Mouse (Mus musculus): ENCODE data around the gene Coro1b. TPM values are rescaled to one million over a fixed set of nuclear protein-coding genes. Genes with fewer than 3 reads are reported as not detected.

The Coro1b gene
- polyA plus RNA-seq (2012; ENCODE audit: insufficient read depth, insufficient read length, low replicate concordance, missing spikeins), result not detected in 2 replicates

DNA sequence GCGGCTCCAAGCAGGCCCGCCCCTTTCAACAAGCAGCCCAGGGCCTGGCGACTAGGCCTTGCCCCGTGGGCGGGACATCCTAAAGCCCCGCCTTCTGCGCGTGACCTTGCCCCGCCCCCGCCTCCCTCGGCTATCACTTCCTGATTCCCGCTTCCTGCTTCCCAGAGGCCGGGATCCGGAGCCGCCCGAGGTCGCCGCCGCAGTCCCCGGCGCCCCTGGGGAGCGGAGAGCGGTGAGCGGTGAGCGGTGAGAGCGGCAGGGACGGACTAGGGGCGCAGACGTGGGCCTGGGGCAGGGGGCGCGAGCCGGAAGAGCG, at the start of gene Coro1b:
Coro1b (plus strand) TSS at position 129 of the 316 bp plus-strand sequence.
- Histone ChIP-seq H3K27ac (ENCODE audit: insufficient read depth, low read depth, low read length) (peak within 1 kb of the TSS; percentile 54), H3K4me1 (ENCODE audit: control insufficient read depth, insufficient read depth, low read length) (peaks cover 32% of the 10 kb centered on the region), H3K4me3 (ENCODE audit: insufficient read depth, low read depth, low read length) (peak within 1 kb of the TSS; percentile 66)
- no peak for TF ChIP-seq CTCF (IDR thresholded peaks at IDR 0.05; ENCODE audit: insufficient read depth, low read depth, low read length)
- TF ChIP-seq POLR2A (IDR thresholded peaks at IDR 0.05; ENCODE audit: insufficient read depth, low read depth, low read length), result peak; percentile 80
- under 1% methylated on average over 32 of the region's 33 CpGs for WGBS

GRCm38 (mm10) chr19:4099056-4099455, 49.4 kb upstream of the Coro1b start:
- H3K27ac ChIP-seq (ENCODE audit: insufficient read depth, low read depth, low read length), result no peak overlapping the region
- H3K4me1 ChIP-seq (ENCODE audit: control insufficient read depth, insufficient read depth, low read length), result peaks cover 47% of the 10 kb centered on the region
- H3K4me3 ChIP-seq (ENCODE audit: insufficient read depth, low read depth, low read length), result no peak overlapping the region
- WGBS, result 10% methylated on average over 9 of the region's 9 CpGs
- TF ChIP-seq POLR2A (IDR thresholded peaks at IDR 0.05; ENCODE audit: insufficient read depth, low read depth, low read length), result no peak
- peak; percentile 86 for TF ChIP-seq CTCF (IDR thresholded peaks at IDR 0.05; ENCODE audit: insufficient read depth, low read depth, low read length)

DNA sequence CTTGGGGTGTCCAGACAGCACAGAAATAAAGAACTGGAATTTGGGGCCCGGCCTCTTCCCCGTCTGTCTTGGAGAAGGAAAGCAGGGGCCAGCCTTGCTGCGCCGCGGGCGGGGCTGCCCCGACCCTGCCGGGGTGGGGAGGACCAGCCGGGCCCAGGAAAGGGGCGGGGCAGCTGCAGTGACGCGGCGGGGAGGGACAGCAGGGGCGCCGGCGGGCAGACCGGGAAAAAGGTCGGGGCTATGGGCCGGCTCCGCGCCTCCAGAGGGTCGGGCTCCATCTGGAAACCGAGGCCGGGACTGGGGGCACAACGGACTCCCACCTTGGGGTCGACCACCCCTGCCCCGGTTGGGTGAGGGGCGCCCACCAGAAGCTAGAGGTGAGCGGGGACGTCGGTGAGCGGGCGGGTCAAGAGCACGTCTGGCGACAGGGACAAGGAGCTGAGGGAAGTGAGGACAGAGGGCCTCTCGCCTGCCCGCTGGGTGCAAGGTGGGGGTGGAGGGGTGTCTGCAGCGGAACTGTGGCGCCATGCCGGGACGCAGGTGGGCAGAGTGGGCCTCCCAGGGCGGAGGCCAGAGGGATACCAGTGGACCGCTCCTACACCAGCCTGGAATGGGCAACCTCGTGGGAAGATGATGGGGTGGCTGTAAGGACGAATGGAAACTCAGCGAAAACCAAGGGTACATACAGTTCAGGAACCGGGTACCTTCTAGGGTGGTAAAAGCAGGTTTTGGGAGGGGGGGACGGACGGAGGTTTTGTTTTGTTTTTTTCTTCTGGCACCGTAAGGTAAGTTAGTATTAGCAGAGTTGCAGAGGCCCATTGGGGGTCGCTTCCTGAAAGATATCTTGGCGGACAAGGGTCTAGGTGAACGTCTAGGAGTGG, 48.3 kb upstream of the Coro1b start, which contains the start of gene Pitpnm1:
Pitpnm1 (plus strand) TSS at position 162 of the 881 bp plus-strand sequence.
- H3K4me1 ChIP-seq (ENCODE audit: control insufficient read depth, insufficient read depth, low read length), result peaks cover 47% of the 10 kb centered on the region
- H3K4me3 ChIP-seq (ENCODE audit: insufficient read depth, low read depth, low read length), result peak within 1 kb of the TSS; percentile 73
- TF ChIP-seq CTCF (IDR thresholded peaks at IDR 0.05; ENCODE audit: insufficient read depth, low read depth, low read length), result no peak
- TF ChIP-seq POLR2A (IDR thresholded peaks at IDR 0.05; ENCODE audit: insufficient read depth, low read depth, low read length), result no peak
- H3K27ac ChIP-seq (ENCODE audit: insufficient read depth, low read depth, low read length), result peak within 1 kb of the TSS; percentile 26; the same call in 1 of the 2 replicates
- WGBS, result 5% methylated on average over 53 of the region's 53 CpGs

GRCm38 (mm10) chr19:4100718-4101261, 47.6 kb upstream of the Coro1b start:
- peak; percentile 41 for TF ChIP-seq POLR2A (IDR thresholded peaks at IDR 0.05; ENCODE audit: insufficient read depth, low read depth, low read length)
- no peak for TF ChIP-seq CTCF (IDR thresholded peaks at IDR 0.05; ENCODE audit: insufficient read depth, low read depth, low read length)
- Histone ChIP-seq H3K27ac (ENCODE audit: insufficient read depth, low read depth, low read length) (peak overlapping the region; percentile 57; the same call in 1 of the 2 replicates), H3K4me3 (ENCODE audit: insufficient read depth, low read depth, low read length) (peak overlapping the region; percentile 73), H3K4me1 (ENCODE audit: control insufficient read depth, insufficient read depth, low read length) (peaks cover 47% of the 10 kb centered on the region)
- WGBS, result under 1% methylated on average over 52 of the region's 52 CpGs

GRCm38 (mm10) chr19:4101466-4101865, 47.0 kb upstream of the Coro1b start:
- Histone ChIP-seq H3K4me3 (ENCODE audit: insufficient read depth, low read depth, low read length) (peak overlapping the region; percentile 73), H3K4me1 (ENCODE audit: control insufficient read depth, insufficient read depth, low read length) (peaks cover 45% of the 10 kb centered on the region), H3K27ac (ENCODE audit: insufficient read depth, low read depth, low read length) (no peak overlapping the region)
- 55% methylated on average over 6 of the region's 6 CpGs for WGBS
- TF ChIP-seq POLR2A (IDR thresholded peaks at IDR 0.05; ENCODE audit: insufficient read depth, low read depth, low read length) (no peak), CTCF (IDR thresholded peaks at IDR 0.05; ENCODE audit: insufficient read depth, low read depth, low read length) (no peak)

DNA sequence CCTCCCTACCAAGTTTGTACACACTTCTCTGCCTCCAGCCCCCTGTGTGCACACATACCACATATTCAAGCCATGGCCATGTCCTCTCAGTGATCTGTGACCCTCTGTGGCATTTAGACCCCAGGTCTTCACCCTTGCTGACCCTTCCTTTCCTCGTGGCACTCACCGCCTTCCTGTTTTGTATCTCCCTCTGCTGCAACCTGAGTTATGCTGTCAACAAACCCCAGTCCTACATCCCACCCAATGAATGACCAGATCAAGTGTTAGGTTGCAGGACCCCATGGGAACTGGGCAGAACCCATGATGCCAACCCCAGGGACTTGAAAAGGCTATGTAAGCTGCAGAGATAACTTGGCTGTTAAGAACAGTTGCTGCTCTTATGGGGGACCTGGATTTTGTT, 46.4 kb upstream of the Coro1b start:
- TF ChIP-seq POLR2A (IDR thresholded peaks at IDR 0.05; ENCODE audit: insufficient read depth, low read depth, low read length) (no peak), CTCF (IDR thresholded peaks at IDR 0.05; ENCODE audit: insufficient read depth, low read depth, low read length) (no peak)
- no peak overlapping the region for H3K27ac ChIP-seq (ENCODE audit: insufficient read depth, low read depth, low read length)

GRCm38 (mm10) chr19:4102626-4103025, 45.8 kb upstream of the Coro1b start:
- TF ChIP-seq POLR2A (IDR thresholded peaks at IDR 0.05; ENCODE audit: insufficient read depth, low read depth, low read length), result no peak
- TF ChIP-seq CTCF (IDR thresholded peaks at IDR 0.05; ENCODE audit: insufficient read depth, low read depth, low read length), result no peak
- no peak overlapping the region for H3K27ac ChIP-seq (ENCODE audit: insufficient read depth, low read depth, low read length)
- 95% methylated on average over 12 of the region's 12 CpGs for WGBS
- no peak overlapping the region for H3K4me3 ChIP-seq (ENCODE audit: insufficient read depth, low read depth, low read length)
- H3K4me1 ChIP-seq (ENCODE audit: control insufficient read depth, insufficient read depth, low read length), result peaks cover 41% of the 10 kb centered on the region

More for the DNA sequence above, 46.4 kb upstream of the Coro1b start:
- Histone ChIP-seq H3K4me1 (ENCODE audit: control insufficient read depth, insufficient read depth, low read length) (peaks cover 44% of the 10 kb centered on the region), H3K4me3 (ENCODE audit: insufficient read depth, low read depth, low read length) (peak overlapping the region; percentile 73; the same call in 1 of the 2 replicates)
- 88% methylated on average over 2 of the region's 2 CpGs for WGBS

DNA sequence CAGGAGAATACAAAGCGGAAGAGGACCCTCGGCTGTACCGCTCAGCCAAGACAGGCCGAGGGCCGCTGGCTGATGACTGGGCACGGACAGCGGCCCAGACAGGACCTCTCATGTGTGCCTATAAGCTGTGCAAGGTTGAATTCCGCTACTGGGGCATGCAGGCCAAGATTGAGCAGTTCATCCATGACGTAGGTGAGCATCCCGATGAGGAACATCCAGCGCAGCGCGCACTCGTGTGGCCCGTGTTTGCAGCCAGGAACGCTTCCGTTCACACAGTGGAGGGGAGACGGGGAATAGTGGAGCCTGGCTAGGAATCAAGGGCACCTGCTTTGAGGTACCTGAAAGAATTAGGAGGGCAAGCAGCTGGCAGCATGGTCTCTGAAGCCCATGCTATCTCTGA, 45.1 kb upstream of the Coro1b start:
- Histone ChIP-seq H3K27ac (ENCODE audit: insufficient read depth, low read depth, low read length) (no peak overlapping the region), H3K4me1 (ENCODE audit: control insufficient read depth, insufficient read depth, low read length) (peaks cover 36% of the 10 kb centered on the region), H3K4me3 (ENCODE audit: insufficient read depth, low read depth, low read length) (no peak overlapping the region)
- WGBS, result 97% methylated on average over 18 of the region's 18 CpGs
- TF ChIP-seq CTCF (IDR thresholded peaks at IDR 0.05; ENCODE audit: insufficient read depth, low read depth, low read length), result no peak
- TF ChIP-seq POLR2A (IDR thresholded peaks at IDR 0.05; ENCODE audit: insufficient read depth, low read depth, low read length), result no peak

DNA sequence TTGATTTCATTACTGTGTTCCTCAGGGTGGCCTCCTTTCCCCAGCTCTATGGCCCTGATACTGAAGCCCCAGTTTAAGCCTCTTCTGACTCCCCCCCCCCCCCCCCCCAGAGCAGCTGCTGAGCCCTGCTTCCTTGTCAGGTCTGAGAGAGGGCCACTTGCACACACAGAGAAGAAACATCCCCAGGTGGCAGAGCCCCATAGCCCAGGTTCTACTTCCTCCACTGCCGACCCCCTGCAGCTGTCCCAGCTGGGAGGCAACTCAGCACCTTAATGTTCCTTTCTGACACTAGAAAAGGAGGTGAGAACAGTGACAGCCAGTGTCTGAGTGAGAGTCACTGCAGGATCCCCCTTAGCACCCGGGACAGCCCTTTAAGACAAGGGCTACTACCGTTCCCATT, 44.6 kb upstream of the Coro1b start:
- Histone ChIP-seq H3K27ac (ENCODE audit: insufficient read depth, low read depth, low read length) (no peak overlapping the region), H3K4me1 (ENCODE audit: control insufficient read depth, insufficient read depth, low read length) (peaks cover 31% of the 10 kb centered on the region), H3K4me3 (ENCODE audit: insufficient read depth, low read depth, low read length) (no peak overlapping the region)
- no peak for TF ChIP-seq POLR2A (IDR thresholded peaks at IDR 0.05; ENCODE audit: insufficient read depth, low read depth, low read length)
- TF ChIP-seq CTCF (IDR thresholded peaks at IDR 0.05; ENCODE audit: insufficient read depth, low read depth, low read length), result no peak
- WGBS, result 78% methylated on average over 3 of the region's 3 CpGs

Data from olfactory bulb, adult 2 months (tissue).